Mouse (Mus musculus) stomach, postnatal 0 days (tissue): ENCODE results near the gene Galnt2. TPM values are rescaled to one million over a fixed set of nuclear protein-coding genes. Genes with fewer than 3 reads are reported as not detected.

ENCODE experiments used
- ATAC-seq: fragments of 200-750 bp; cut with Nextera tagmentation; 2 replicates; pipeline ENCODE4 v1.8.0; 2017; ENCODE audit not compliant: low FRiP score, low TSS enrichment
- DNase-seq: peaks from one replicate; pipeline ENCODE4 v3.0.0-alpha.2; 2016; ENCODE audit warnings: low spot score
- H3K27ac ChIP-seq: fragments of 300-500 bp; sonication (generic); replicated peaks from 2 replicates; pipeline ENCODE4 v1.5.1; 2014; ENCODE audit warnings: mild to moderate bottlenecking, control low read depth
- H3K27me3 ChIP-seq: fragments of 300-500 bp; sonication (generic); 2 replicates; pipeline ENCODE4 v1.6.1; 2014; ENCODE audit warnings: low read length; ENCODE audit not compliant: control insufficient read depth, insufficient read depth
- H3K36me3 ChIP-seq: fragments of 300-500 bp; sonication (generic); 2 replicates; pipeline ENCODE4 v1.6.1; 2014; ENCODE audit warnings: low read length, mixed read lengths; ENCODE audit not compliant: control insufficient read depth, insufficient read depth
- H3K4me1 ChIP-seq: fragments of 300-500 bp; sonication (generic); replicated peaks from 2 replicates; pipeline ENCODE4 v1.6.1; 2014; ENCODE audit warnings: antibody characterized with exemption; ENCODE audit not compliant: control insufficient read depth, insufficient read depth
- H3K4me2 ChIP-seq: fragments of 300-500 bp; sonication (generic); replicated peaks from 2 replicates; pipeline ENCODE4 v1.6.1; 2014; ENCODE audit warnings: low read depth, mild to moderate bottlenecking, control low read depth, moderate library complexity
- H3K4me3 ChIP-seq: fragments of 300-500 bp; sonication (generic); 2 replicates; pipeline ENCODE4 v1.5.1; 2014; ENCODE audit warnings: low read depth, low read length, control low read depth
- H3K9ac ChIP-seq: fragments of 300-500 bp; sonication (generic); 2 replicates; pipeline ENCODE4 v1.6.1; 2014; ENCODE audit warnings: mild to moderate bottlenecking, low read length, control low read depth, mixed read lengths
- H3K9me3 ChIP-seq: fragments of 300-500 bp; sonication (generic); 2 replicates; pipeline ENCODE4 v1.6.1; 2016; ENCODE audit warnings: low read length; ENCODE audit not compliant: control insufficient read depth
- CTCF ChIP-seq: IDR thresholded peaks from 2 replicates; pipeline ENCODE4 v1.5.1; 2016; ENCODE audit warnings: antibody characterized with exemption, low read depth, mild to moderate bottlenecking, moderate library complexity
- EP300 ChIP-seq: optimal IDR thresholded peaks from 2 replicates; pipeline ENCODE3; 2016; ENCODE audit warnings: antibody characterized with exemption
- WGBS: fragments of 180-500 bp; shearing (Covaris S2); extraction: QIAGEN DNeasy Blood & Tissue Kit; methylation state at CpG from one replicate; pipeline ENCODE4 v1.1.7; 2014; 5-methylcytosine and 5-hydroxymethylcytosine counted together
- polyA plus RNA-seq: library from polyadenylated mRNA; unstranded; fragments of >200 nt; fragmentation: Nextera tagmentation; extraction: Ambion mirVana; gene quantifications from 2 replicates; pipeline ENCODE4 v1.2.1, GENCODE M21; 2015

The Galnt2 gene
- polyA plus RNA-seq, 1 experiment from 2014 or later = 48.6 TPM

DNA sequence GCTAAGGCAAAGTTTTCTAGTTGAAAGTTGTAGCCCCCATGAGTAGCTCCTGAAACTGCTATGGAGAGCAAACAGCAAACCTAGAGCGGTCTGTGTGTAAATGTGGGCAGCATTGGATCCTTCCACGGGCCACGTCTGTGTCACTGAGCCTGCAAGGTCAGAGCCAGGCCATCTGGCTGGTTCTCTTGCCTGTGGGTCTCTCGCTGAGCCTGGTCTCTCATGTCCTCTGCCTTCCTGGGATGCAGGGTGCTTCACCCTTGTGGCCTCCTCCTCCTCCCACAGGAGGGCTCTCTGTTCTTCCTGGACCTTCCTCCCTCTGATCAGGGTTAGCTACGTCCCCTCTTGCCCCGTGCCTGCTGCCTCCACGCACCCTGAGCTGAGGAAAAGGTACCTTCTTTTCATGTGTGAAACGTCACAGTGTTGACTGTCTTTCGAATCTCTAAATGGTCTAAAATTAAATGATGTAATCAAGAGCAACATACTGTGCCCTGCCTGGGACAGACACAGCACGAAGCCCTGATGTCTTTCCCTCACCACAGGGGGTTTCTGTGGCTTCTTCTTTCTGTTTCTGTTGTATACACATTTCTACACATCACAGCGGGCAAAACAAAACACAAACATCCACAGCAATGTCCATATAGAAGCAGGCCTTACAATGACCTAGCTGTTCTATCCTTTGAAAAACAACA lies 52.6 kb downstream of the Galnt2 start:
- Histone ChIP-seq H3K27me3 (no peaks in the 10 kb centered on the region), H3K4me3 (no peak overlapping the region), H3K9ac (no peak overlapping the region), H3K9me3 (no peaks in the 10 kb centered on the region), H3K4me1 (peaks cover 8% of the 10 kb centered on the region; the same call in 1 of the 2 replicates), H3K4me2 (no peak overlapping the region), H3K36me3 (no peaks in the 10 kb centered on the region), H3K27ac (peak overlapping the region; percentile 50)
- DNase-seq = no peak
- no peak for TF ChIP-seq CTCF
- no peak for TF ChIP-seq EP300
- WGBS = 56% methylated on average over 11 of the region's 11 CpGs
- no peak for ATAC-seq

DNA sequence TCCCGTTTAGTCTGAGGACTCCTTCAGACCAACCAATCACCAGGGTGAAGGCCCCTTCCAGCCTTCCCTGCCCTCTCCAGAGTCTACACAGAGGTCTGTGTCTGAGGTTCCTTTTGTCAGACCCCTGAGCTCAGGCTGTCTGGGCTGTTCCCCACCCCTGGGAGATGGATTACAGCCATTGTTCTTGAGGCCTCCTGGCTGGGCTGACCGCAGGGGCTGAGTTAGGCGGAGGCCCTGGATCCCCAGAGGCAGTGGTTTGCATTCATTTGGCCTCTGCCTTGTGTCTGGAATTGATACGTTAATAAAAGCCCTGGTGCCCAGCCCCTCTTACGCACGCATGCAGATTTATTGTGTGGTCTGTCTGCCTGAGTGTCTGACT lies 53.1 kb downstream of the Galnt2 start:
- peak; percentile 40 for DNase-seq
- H3K4me3 ChIP-seq = no peak overlapping the region
- H3K27me3 ChIP-seq = no peaks in the 10 kb centered on the region
- 20% methylated on average over 6 of the region's 6 CpGs for WGBS
- H3K9ac ChIP-seq = no peak overlapping the region
- TF ChIP-seq CTCF = no peak
- TF ChIP-seq EP300 = no peak
- ATAC-seq = no peak; the same call in 1 of the 2 replicates
- no peaks in the 10 kb centered on the region for H3K9me3 ChIP-seq
- no peaks in the 10 kb centered on the region for H3K36me3 ChIP-seq
- H3K4me1 ChIP-seq = peaks cover 8% of the 10 kb centered on the region; the same call in 1 of the 2 replicates
- H3K4me2 ChIP-seq = no peak overlapping the region
- H3K27ac ChIP-seq = peak overlapping the region; percentile 50

DNA sequence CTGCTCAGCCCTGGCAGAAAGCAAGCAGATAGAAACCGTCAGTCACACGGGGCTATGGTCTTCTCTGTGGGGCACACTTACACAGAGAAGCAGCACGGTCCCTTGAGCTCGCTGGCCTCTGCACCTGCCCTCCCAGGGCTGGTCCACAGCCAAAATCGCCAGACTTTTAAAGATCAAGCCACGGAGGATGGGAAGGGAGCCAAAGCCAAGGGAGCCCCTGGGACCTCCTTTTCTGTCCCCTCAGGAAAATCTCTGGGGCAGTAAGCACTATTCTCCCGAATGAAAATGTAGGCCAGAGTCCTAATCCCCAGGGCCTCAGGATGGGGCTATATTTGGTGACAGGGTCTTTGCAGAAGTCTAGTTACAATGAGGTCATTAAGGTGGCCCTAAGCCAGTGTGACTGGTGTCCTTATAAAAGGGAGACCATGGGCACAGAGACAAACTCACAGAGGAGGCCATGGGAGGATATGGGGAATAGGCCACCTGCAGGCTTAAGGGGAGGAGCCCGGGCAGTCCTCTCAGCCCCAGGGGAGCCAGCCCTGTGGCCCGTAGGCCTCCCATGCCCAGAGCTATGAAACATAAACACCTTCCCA lies 53.9 kb downstream of the Galnt2 start:
- H3K36me3 ChIP-seq = no peaks in the 10 kb centered on the region
- TF ChIP-seq CTCF (no peak), EP300 (no peak)
- H3K27ac ChIP-seq = peak overlapping the region; percentile 53; the same call in 1 of the 2 replicates
- no peak overlapping the region for H3K4me2 ChIP-seq
- no peak overlapping the region for H3K4me3 ChIP-seq
- WGBS = 44% methylated on average over 9 of the region's 9 CpGs
- H3K4me1 ChIP-seq = peaks cover 8% of the 10 kb centered on the region; the same call in 1 of the 2 replicates
- DNase-seq = peak; percentile 31
- H3K9ac ChIP-seq = no peak overlapping the region
- H3K9me3 ChIP-seq = no peaks in the 10 kb centered on the region
- no peaks in the 10 kb centered on the region for H3K27me3 ChIP-seq
- 0 out of 2 replicates have a peak, but pooled peaks have one; percentile 13 for ATAC-seq

DNA sequence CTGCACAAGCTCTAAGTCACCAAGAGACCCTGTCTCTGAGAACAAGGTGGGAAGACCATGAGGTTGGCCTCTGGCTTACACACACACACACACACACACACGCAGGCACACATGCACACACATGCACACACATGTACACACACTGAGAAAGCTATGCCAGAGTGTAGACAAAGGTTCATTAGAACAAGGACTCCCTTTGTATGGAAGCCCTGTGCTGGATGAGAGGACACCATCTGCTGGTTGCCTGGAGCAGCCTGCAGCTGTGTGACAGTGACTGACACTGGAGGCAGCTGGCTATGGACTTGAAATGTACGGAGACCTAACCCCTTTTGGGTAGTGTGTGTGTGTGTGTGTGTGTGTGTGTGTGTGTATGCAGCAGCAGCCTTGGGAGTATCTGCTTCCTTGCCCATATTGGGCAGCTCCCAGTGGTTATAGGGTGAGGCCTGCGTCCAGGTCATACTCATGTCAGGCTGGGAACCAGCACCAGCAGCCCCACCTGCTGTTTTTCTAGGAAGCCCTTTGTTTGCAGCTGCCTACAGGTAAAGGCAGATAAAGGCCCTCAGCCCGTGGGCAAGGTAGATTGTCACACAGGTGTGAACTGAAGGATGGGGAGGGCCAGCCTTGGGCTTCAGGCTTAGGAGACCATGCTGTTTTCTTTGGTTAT lies 55.4 kb downstream of the Galnt2 start:
- TF ChIP-seq EP300 = no peak
- TF ChIP-seq CTCF = peak; percentile 58
- DNase-seq (peak; percentile 71), ATAC-seq (peak; percentile 69)
- H3K4me2 ChIP-seq = no peak overlapping the region
- no peak overlapping the region for H3K9ac ChIP-seq
- no peaks in the 10 kb centered on the region for H3K27me3 ChIP-seq
- H3K4me3 ChIP-seq = no peak overlapping the region
- H3K27ac ChIP-seq = peak overlapping the region; percentile 58
- H3K36me3 ChIP-seq = no peaks in the 10 kb centered on the region
- H3K4me1 ChIP-seq = peaks cover 8% of the 10 kb centered on the region; the same call in 1 of the 2 replicates
- H3K9me3 ChIP-seq = no peaks in the 10 kb centered on the region
- 50% methylated on average over 4 of the region's 4 CpGs for WGBS

DNA sequence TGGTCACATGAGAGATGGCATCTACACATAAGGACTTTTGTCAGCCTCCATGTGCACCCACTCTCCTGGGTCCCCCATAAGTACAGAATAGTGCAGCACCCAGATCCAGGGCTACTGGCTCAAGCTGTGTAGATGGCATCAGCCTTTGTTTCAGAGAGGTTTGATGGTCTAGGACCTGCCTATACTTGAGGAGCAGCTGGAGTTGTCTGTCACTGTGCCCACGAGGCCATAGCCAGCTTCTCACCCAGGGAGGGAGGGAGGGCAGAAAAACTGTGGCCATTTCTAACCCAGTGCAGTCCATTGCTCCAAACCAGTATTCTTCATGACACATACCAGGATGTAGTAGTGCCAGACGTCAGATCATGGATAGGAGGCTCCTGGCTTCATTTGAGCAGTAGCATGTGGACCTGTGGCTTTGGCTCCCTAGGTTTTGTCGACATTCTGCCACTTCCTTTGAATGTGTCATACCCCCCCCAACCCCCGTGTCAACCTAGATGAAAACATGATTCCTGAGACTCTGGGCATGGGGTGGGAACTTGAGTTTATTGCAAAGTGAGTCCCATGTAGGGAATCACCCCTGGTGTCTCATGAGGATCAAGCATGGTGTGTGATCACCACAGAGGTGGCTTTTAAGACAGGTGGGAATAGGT lies 57.1 kb downstream of the Galnt2 start:
- H3K9me3 ChIP-seq = no peaks in the 10 kb centered on the region
- 72% methylated on average over 4 of the region's 4 CpGs for WGBS
- no peak for TF ChIP-seq CTCF
- no peak for TF ChIP-seq EP300

More for the DNA sequence above, 57.1 kb downstream of the Galnt2 start:
- no peak overlapping the region for H3K9ac ChIP-seq
- peaks cover 4% of the 10 kb centered on the region; the same call in 1 of the 2 replicates for H3K4me1 ChIP-seq
- no peaks in the 10 kb centered on the region for H3K27me3 ChIP-seq
- ATAC-seq (no peak), DNase-seq (no peak)
- H3K4me3 ChIP-seq = no peak overlapping the region
- no peaks in the 10 kb centered on the region for H3K36me3 ChIP-seq
- H3K4me2 ChIP-seq = no peak overlapping the region
- no peak overlapping the region for H3K27ac ChIP-seq
